Mouse (Mus musculus) midbrain, postnatal 0 days (tissue): Measurements from ENCODE around the gene Gm20521. TPM values are rescaled to one million over a fixed set of nuclear protein-coding genes. Genes with fewer than 3 reads are reported as not detected.

Source experiments
- ATAC-seq: fragments of 200-750 bp; cut with Nextera tagmentation; 2 replicates; pipeline ENCODE4 v1.8.0; 2017; ENCODE audit warnings: moderate number of reproducible peaks, mild to moderate bottlenecking, moderate TSS enrichment, moderate library complexity; ENCODE audit not compliant: low FRiP score
- DNase-seq: peaks from one replicate; pipeline ENCODE4 v3.0.0-alpha.2; 2015; ENCODE audit warnings: low spot score
- H3K27ac ChIP-seq: fragments of 300-500 bp; sonication (generic); 2 replicates; pipeline ENCODE4 v1.5.1; 2014; ENCODE audit warnings: low read depth, mild to moderate bottlenecking, low read length, mixed read lengths
- H3K27me3 ChIP-seq: fragments of 300-500 bp; sonication (generic); 2 replicates; pipeline ENCODE4 v1.6.1; 2014; ENCODE audit warnings: low read length, control low read depth, mixed read lengths; ENCODE audit not compliant: insufficient read depth
- H3K36me3 ChIP-seq: fragments of 300-500 bp; sonication (generic); 2 replicates; pipeline ENCODE4 v1.6.1; 2014; ENCODE audit warnings: low read length, control low read depth, mixed read lengths; ENCODE audit not compliant: insufficient read depth
- H3K4me1 ChIP-seq: fragments of 300-500 bp; sonication (generic); 2 replicates; pipeline ENCODE4 v1.6.1; 2014; ENCODE audit warnings: mild to moderate bottlenecking, control low read depth, antibody characterized with exemption, low read length, mixed read lengths; ENCODE audit not compliant: insufficient read depth
- H3K4me2 ChIP-seq: fragments of 300-500 bp; sonication (generic); 2 replicates; pipeline ENCODE4 v1.6.1; 2014; ENCODE audit warnings: low read depth, mild to moderate bottlenecking, low read length, mixed read lengths; ENCODE audit not compliant: poor library complexity, severe bottlenecking
- H3K4me3 ChIP-seq: fragments of 300-500 bp; sonication (generic); 2 replicates; pipeline ENCODE4 v1.5.1; 2014; ENCODE audit warnings: low read depth, mild to moderate bottlenecking, low read length, moderate library complexity
- H3K9ac ChIP-seq: fragments of 300-500 bp; sonication (generic); replicated peaks from 2 replicates; pipeline ENCODE4 v1.6.1; 2014; ENCODE audit warnings: mild to moderate bottlenecking, low read length, moderate library complexity, mixed read lengths; ENCODE audit not compliant: poor library complexity, severe bottlenecking
- H3K9me3 ChIP-seq: fragments of 300-500 bp; sonication (generic); 2 replicates; pipeline ENCODE4 v1.6.1; 2016; ENCODE audit warnings: low read length, control low read depth
- CTCF ChIP-seq: IDR thresholded peaks from 2 replicates; pipeline ENCODE4 v1.5.1; 2016; ENCODE audit warnings: antibody characterized with exemption, mild to moderate bottlenecking
- WGBS: fragments of 180-500 bp; shearing (Covaris S2); extraction: QIAGEN DNeasy Blood & Tissue Kit; methylation state at CpG from one replicate; pipeline ENCODE4 v1.1.7; 2014; 5-methylcytosine and 5-hydroxymethylcytosine counted together
- polyA plus RNA-seq: library from polyadenylated mRNA; unstranded; fragments of >200 nt; fragmentation: Nextera tagmentation; extraction: Ambion mirVana; gene quantifications from 2 replicates; pipeline ENCODE4 v1.2.1, GENCODE M21; 2015
- total RNA-seq: library from RNA; depleted of rRNA; stranded (reverse); fragments of >200 nt; gene quantifications from 2 replicates; pipeline ENCODE4 v1.2.3, GENCODE M21; 2014; rRNA removed

Gm20521 gene
- total RNA-seq (0.82 TPM in 1 of 2 replicates, not detected in the other), polyA plus RNA-seq (1.4 and 1.6 TPM in 2 replicates)

GRCm38 (mm10) chr14:54883154-54884021, at the start of gene Gm20521, which contains the start of gene Bcl2l2:
Gene Gm20521, plus strand, starts transcription at chr14:54883441.
Gene Bcl2l2, plus strand, starts transcription at chr14:54883377.
- WGBS: under 1% methylated on average over 25 of the region's 27 CpGs
- no peak for TF ChIP-seq CTCF
- no peaks in the 10 kb centered on the region for H3K9me3 ChIP-seq

GRCm38 (mm10) chr14:54843461-54843860, 39.8 kb upstream of the Gm20521 start:
- no peaks in the 10 kb centered on the region for H3K27me3 ChIP-seq
- no peak overlapping the region for H3K4me2 ChIP-seq
- no peaks in the 10 kb centered on the region for H3K36me3 ChIP-seq
- no peak overlapping the region for H3K4me3 ChIP-seq
- no peaks in the 10 kb centered on the region for H3K4me1 ChIP-seq
- DNase-seq (peak; percentile 80), ATAC-seq (peak; percentile 49; the same call in 1 of the 2 replicates)
- H3K9me3 ChIP-seq: no peaks in the 10 kb centered on the region
- WGBS: 1% methylated on average over 4 of the region's 4 CpGs
- H3K27ac ChIP-seq: no peak overlapping the region
- TF ChIP-seq CTCF: peak; percentile 73
- H3K9ac ChIP-seq: no peak overlapping the region

More at GRCm38 (mm10) chr14:54883154-54884021, at the start of gene Gm20521, which contains the start of gene Bcl2l2:
- DNase-seq (peak; percentile 93), ATAC-seq (peak; percentile 90)
- Histone ChIP-seq H3K27me3 (no peaks in the 10 kb centered on the region), H3K9ac (peak within 1 kb of the TSS; percentile 98), H3K27ac (peak within 1 kb of the TSS; percentile 91), H3K4me3 (peak within 1 kb of the TSS; percentile 73), H3K4me1 (peaks cover 8% of the 10 kb centered on the region; the same call in 1 of the 2 replicates), H3K4me2 (peak within 1 kb of the TSS; percentile 78), H3K36me3 (0 out of 2 replicates have a peak, but pooled peaks cover 4% of the 10 kb centered on the region)

GRCm38 (mm10) chr14:54855726-54856125, 27.5 kb upstream of the Gm20521 start:
- 96% methylated on average over 3 of the region's 3 CpGs for WGBS
- ATAC-seq (no peak), DNase-seq (no peak)
- no peaks in the 10 kb centered on the region for H3K9me3 ChIP-seq
- no peak overlapping the region for H3K9ac ChIP-seq
- H3K4me3 ChIP-seq: no peak overlapping the region
- peaks cover 17% of the 10 kb centered on the region; the same call in 1 of the 2 replicates for H3K36me3 ChIP-seq
- H3K27ac ChIP-seq: no peak overlapping the region
- TF ChIP-seq CTCF: no peak
- no peaks in the 10 kb centered on the region for H3K4me1 ChIP-seq
- H3K4me2 ChIP-seq: no peak overlapping the region
- H3K27me3 ChIP-seq: no peaks in the 10 kb centered on the region

- no peak overlapping the region for H3K27ac ChIP-seq
- H3K9ac ChIP-seq: no peak overlapping the region
- H3K27me3 ChIP-seq: no peaks in the 10 kb centered on the region
- no peak for TF ChIP-seq CTCF
- H3K9me3 ChIP-seq: no peaks in the 10 kb centered on the region
- H3K36me3 ChIP-seq: peaks cover 17% of the 10 kb centered on the region; the same call in 1 of the 2 replicates
- ATAC-seq: no peak
- no peak for DNase-seq
- no peak overlapping the region for H3K4me2 ChIP-seq
- WGBS: 88% methylated on average over 7 of the region's 7 CpGs
- H3K4me3 ChIP-seq: no peak overlapping the region
- no peaks in the 10 kb centered on the region for H3K4me1 ChIP-seq
Measured at GRCm38 (mm10) chr14:54856703-54857102, 26.5 kb upstream of the Gm20521 start.

- H3K36me3 ChIP-seq: peaks cover 17% of the 10 kb centered on the region; the same call in 1 of the 2 replicates
- H3K4me3 ChIP-seq: no peak overlapping the region
- H3K27ac ChIP-seq: no peak overlapping the region
- H3K9ac ChIP-seq: no peak overlapping the region
- H3K4me2 ChIP-seq: no peak overlapping the region
- H3K27me3 ChIP-seq: no peaks in the 10 kb centered on the region
- H3K4me1 ChIP-seq: no peaks in the 10 kb centered on the region
- ATAC-seq (no peak), DNase-seq (peak; percentile 22)
- no peak for TF ChIP-seq CTCF
- H3K9me3 ChIP-seq: no peaks in the 10 kb centered on the region
- WGBS: 88% methylated on average over 9 of the region's 9 CpGs
Measured at GRCm38 (mm10) chr14:54857891-54858290, 25.4 kb upstream of the Gm20521 start.

- Histone ChIP-seq H3K4me2 (no peak overlapping the region), H3K9ac (no peak overlapping the region), H3K27ac (no peak overlapping the region), H3K36me3 (peaks cover 17% of the 10 kb centered on the region; the same call in 1 of the 2 replicates), H3K4me1 (no peaks in the 10 kb centered on the region), H3K9me3 (no peaks in the 10 kb centered on the region), H3K27me3 (no peaks in the 10 kb centered on the region), H3K4me3 (no peak overlapping the region)
- DNase-seq (peak; percentile 49), ATAC-seq (no peak)
- WGBS: 36% methylated on average over 2 of the region's 2 CpGs
- TF ChIP-seq CTCF: peak; percentile 84
Measured at GRCm38 (mm10) chr14:54860511-54860910, 22.7 kb upstream of the Gm20521 start.
